Mouse (Mus musculus) layer of hippocampus, postnatal 10 days (tissue): Measurements from ENCODE around the gene Isoc2b. TPM values are rescaled to one million over a fixed set of nuclear protein-coding genes. Genes with fewer than 3 reads are reported as not detected.
"Not testable (repeated sequence)": the region's sequence is repeated elsewhere in the genome, so short reads cannot be mapped to it uniquely, and the experiment has no call there.

Experiments
- DNase-seq, 2 experiments: peaks; one replicate each; pipeline ENCODE4 v3.0.0; 2021; ENCODE audit warnings: low spot score in 2 of 2
- total RNA-seq, 2 experiments: library from RNA; stranded (reverse); gene quantifications; 2 replicates each; pipeline ENCODE4 v1.2.3; 2021

Gene Isoc2b
- total RNA-seq, 2 experiments from 2014 or later, result 3.0 to 4.3 TPM

DNA sequence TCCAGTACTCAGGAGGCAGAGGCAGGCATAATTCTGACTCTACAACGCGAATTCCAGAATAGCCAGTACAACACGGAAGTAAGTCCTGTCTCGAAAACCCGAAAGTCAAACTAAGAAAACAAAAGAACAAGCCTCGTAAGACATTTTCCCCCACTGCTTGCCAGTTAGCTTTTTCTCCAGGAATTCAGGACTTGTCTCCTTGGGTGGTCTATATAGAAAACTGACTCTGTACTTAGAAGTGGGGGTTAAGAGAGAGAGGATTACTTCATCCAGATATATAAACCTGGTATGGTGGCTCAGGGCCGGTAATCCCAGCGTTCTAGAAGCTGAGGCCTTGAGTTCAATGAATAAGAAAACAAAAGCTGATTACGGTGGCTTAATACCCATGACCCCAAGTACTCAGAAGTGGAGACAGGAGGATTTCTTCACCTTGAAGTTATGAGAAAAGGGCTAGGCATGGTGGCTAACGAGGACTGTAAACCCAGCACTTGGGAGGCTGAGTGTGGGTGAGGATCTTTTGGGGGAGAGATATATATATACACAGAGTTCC is 3.4 kb downstream of the Isoc2b start:
- DNase-seq, result no peak

DNA sequence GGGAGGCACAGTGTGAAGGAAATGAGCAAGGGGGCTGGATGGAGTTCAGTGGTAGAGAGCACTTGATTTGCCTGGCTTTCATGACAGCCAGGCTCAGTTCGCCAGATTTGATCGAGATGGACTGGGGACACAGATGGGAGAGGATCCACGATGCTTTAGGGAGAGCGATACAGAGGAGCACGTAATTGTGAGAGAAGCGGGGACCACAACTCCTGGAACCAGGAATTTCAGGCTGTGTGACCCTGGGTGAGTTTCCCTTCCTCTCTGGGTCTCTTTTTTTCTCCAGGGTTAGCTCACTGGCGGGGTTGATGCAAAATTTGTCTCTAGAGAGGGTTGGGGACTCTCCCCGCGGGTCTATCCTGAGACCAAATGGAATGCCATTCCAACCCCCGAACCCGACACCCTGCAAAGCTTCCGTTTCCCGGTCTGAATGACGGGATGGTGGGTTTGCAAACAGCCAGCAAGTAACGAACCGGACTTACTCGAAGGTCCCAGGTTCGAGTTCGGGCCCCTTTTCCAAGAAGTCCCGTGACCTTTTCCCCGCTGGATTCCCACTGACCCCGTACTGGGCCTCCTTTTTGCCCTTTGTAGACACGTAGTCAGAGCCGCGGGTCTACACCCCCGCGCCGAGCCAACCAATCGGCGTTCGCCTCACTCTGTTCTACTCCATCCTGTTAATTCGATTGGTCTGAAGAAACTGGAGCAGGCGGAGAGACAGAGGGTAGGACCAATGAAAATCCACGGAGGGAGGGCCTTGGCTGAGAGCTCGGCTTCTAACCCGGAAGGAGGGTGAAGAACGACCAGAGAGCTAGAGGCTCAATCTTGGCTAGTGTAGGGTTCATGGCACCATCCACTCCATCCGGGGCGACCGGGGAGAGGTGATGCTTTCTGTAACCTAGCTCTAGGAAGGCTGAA is 4.2 kb downstream of the Isoc2b start:
- peak; percentile 97 for DNase-seq

- DNase-seq, result peak; percentile 40 to 53
Observed at GRCm38 (mm10) chr7:4865090-4865489, 5.0 kb downstream of the Isoc2b start.

DNA sequence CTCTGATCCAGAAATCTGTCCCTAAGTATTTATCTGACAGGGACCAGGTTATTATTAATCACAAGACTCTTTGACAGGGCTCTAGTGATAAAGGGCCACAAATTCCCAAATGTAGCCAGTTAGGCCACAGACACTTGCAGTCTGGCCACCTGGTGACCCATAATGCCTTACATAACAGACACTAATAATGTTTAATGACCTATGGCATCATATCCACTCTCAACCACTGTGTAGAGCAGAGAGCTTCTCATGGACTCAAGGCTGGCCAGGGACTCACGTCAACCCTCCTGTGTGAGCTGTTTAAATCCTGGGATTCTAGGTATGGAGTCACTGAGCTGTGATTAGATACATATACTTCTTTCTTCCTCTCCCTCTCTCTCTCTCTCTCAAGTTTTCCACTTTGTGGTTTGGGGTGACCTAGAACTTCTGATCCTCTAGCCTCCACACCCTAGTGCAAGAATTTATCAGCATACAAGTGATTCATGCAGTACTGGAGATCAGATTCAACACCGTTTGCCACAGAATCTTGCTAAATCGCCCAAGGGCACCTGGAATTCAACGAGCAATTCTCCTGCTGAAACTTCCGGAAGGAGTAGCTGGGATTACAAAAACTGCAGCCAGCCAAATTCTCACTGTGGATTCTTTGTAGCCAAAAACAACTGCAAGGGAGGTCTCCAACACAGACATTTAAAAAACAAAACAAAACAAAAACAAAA is 5.8 kb downstream of the Isoc2b start:
- DNase-seq, result no peak

GRCm38 (mm10) chr7:4863541-4864080 is 6.4 kb downstream of the Isoc2b start:
- DNase-seq, result no peak

DNA sequence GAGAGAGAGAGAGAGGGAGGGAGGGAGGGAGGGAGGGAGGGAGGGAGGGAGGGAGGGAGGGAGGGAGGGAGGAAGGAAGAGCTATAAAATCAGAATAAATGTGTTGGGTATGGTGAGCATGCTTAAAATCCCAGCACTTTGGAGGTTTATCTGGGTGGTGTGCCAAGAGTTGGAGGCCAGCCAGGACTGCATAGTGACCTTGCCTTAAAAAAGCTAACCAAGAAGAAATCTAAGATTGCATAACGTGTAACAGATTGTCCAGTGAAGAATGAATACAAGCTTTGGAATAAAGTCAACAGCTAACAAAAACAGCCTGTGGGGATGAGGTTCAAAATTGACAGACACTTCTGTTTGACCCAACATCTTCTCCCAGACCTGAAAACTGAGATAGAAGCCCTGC is 7.0 kb downstream of the Isoc2b start:
- DNase-seq, result no peak

GRCm38 (mm10) chr7:4860926-4861325 is 9.1 kb downstream of the Isoc2b start:
- DNase-seq, result not testable (repeated sequence)

DNA sequence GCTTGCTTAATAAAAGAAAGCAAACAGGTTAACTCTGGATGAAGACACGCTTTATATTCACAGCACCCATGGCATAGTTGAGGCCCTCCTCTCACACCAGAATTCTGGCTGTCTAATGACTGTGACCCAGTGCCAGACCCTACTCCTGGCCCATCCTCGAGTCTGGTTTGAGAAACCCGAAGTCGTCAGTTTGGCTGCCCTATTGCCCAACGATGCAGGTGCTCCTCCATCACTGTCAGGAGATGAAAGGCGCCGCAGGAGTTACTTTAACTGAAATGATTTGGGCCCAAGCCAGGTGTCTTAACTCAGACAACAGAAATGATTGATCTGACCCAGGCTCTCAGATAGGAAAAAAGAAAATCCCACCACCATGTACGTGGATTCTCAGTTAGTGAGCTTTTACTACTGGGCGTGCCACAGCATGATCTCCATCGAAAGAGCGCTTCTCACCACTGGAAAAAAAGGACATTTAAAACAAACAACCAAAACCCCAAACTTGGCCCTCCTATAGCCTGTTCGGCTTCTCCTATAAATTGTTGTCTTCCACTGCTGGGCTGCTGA is 10.6 kb downstream of the Isoc2b start:
- no peak for DNase-seq

- peak in 1 of 2 experiments; percentile 46 for DNase-seq
Observed at GRCm38 (mm10) chr7:4857321-4857720, 12.7 kb downstream of the Isoc2b start.

GRCm38 (mm10) chr7:4856508-4856907 is 13.6 kb downstream of the Isoc2b start:
- DNase-seq, result no peak

- DNase-seq, result no peak
Observed at GRCm38 (mm10) chr7:4853613-4854012, 16.4 kb downstream of the Isoc2b start.

GRCm38 (mm10) chr7:4851315-4851688 is 18.8 kb downstream of the Isoc2b start:
- no peak for DNase-seq

DNA sequence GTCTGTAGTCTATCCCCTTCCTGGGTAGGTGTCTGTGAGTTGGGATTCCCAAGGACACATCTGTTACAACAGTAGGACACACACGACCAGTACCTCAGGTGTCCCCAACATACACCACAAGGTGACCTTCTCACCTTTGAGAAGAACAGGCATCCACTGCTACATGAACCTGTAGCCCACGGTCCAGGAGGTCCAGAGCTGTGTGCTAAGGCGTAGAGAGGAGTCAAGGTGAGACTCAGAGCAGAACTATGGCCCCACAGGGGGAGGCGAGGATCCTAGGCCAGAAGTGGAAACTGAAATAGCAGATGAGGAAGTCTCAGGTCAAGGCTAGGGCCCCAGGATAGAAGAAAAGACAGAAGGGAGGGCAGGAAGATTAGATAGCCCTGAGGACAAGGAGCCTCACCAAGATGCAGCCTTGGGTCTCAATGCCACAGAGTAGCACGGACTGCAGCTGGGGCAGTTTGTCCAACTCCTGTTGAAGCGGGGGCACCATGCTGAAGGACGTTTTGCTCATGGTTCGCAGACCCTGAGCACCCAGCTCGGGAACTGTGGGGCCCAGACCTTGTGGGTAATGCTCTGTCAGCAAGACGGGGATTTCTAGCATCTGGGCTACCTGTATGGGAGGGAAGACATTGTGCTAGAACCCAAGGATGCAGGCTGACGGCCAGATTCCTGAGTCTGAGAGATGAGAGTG is 19.3 kb downstream of the Isoc2b start:
- DNase-seq, result no peak

DNA sequence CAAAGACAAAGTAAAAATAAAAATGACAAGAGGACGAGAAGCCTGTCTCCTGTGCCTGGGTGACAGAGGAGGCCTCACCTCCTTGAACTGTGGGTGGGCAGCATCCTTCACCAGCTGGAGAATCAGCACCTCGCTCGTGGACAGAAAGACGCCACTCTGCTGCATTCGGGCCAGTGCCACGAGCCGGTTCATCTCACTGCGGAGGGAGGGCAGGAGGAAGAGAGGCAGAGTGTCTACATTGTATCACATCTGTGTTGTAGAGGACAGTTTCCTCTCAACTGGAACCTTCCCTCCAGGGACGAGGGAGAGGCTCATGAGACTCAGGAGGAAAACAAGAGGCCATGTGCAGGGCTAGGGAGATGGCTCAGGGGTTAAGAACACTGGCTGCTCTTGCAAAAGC is 20.7 kb downstream of the Isoc2b start:
- DNase-seq, result no peak

DNA sequence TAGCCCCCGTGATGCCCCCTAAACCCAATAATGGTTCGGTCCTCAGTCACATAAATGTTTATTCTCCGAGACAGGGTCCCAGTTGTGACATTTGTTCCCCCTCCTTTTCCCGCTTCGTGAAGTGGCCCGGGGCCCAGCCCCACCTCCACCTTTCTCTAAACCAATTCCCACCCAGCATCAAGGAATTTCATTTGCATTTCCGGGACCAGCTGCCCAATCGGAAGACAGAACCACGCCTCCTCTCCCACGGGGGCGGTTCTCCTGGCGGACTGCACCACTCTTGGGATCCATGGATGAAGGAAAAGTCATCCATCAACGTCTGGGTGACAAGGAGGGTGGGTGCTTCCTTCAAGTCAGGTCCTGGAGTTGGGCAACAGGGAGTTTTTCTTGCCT is 25.1 kb downstream of the Isoc2b start:
- DNase-seq, result peak; percentile 80 to 84

GRCm38 (mm10) chr7:4844245-4844916 is 25.7 kb downstream of the Isoc2b start, which contains the start of gene Shisa7:
Gene Shisa7 (minus strand): TSS chr7:4844696.
- DNase-seq, result no peak

GRCm38 (mm10) chr7:4843604-4844244 is 26.3 kb downstream of the Isoc2b start:
- DNase-seq, result peak; percentile 79 to 83

DNA sequence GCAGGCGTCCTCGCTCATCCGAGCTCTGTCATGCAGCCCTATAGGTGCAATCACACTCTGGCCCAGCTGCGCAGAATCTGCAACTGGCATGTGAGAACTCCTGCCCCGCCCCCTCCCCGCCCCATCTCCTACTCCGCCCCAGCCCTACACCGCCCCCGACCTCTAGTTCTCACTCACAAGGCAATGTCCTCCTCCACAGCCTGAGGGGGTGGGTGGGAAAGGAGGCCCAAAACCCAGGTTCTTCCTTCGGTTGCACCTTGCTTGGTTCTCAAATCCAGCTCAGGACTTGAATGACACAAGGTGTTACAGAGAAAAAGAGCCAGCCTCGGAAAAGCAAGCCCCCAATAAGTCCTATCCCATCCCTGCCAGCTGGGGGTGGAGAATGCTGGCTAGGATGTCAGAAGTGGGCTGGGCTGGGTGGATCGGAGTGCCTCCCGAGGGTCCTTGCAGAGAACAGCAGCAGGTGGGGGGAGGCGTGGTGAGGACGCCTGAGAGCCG is 27.4 kb downstream of the Isoc2b start:
- DNase-seq, result peak; percentile 31 to 59

GRCm38 (mm10) chr7:4842077-4842476 is 28.0 kb downstream of the Isoc2b start:
- peak; percentile 46 for DNase-seq

DNA sequence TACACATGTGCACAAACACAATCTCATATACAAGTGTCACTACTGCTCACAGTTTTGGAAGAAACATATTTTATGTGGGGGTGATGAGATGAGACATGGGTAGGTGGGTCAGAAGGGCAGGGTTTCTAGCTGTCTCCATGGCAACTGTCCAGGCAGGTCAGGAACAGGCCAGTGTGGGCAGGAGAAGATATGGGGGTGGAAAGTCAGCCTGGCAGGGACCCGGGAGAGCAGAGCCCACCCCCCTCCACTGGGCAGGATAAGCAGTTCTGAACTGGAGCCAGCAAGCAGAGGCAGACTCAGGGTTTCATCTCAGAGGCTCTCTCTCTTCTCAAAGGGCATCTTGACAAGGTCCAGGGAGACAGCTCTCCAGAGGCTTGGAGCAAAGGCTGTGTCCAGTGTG is 32.4 kb downstream of the Isoc2b start:
- no peak for DNase-seq
